Mouse (Mus musculus) erythroblast, embryonic 14.5 days (primary cell): ENCODE measurements around the gene Naalad2.

Experiments
- GATA1 ChIP-seq: IDR thresholded peaks from 2 replicates; pipeline ENCODE4 v1.6.1; 2012; ENCODE audit warnings: low read length, inconsistent platforms, mixed read lengths
- TAL1 ChIP-seq: IDR thresholded peaks from 3 replicates; pipeline ENCODE4 v1.6.1; 2012; ENCODE audit warnings: low read length, inconsistent platforms, mixed read lengths

DNA sequence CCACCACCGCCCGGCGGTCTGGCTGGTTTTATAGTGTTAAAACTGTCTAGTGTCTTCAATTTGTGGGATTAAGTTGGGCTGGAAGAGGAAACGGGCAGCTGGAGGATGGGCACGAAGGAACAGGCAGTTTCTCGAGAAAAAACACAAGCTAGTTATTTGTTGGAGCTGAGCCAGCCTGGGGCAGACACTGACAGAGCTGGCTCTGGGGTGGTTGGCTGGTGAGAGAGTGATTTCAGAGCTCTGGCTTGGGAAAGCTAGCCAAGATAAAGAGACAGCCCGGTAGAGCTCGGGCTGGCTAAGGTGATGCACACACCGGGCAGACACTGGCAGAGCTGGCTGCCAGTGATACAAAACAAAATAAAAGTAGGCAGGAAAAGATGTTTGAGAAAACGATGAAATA is 28.9 kb upstream of the Naalad2 start:
- no peak for TF ChIP-seq GATA1
- no peak for TF ChIP-seq TAL1
